Mouse (Mus musculus): ENCODE results near the gene Ppara.

Gene Ppara

GRCm38 (mm10) chr15:85728224-85728623, 6.6 kb upstream of the Ppara start:
- no peak for DNase-seq (ENCODE audit: low spot score in 2 of 2)

- DNase-seq (ENCODE audit: low spot score in 2 of 2), result no peak
These were observed 5.5 kb upstream of the Ppara start for GRCm38 (mm10) chr15:85729256-85729655.

GRCm38 (mm10) chr15:85730027-85730426, 4.8 kb upstream of the Ppara start:
- DNase-seq (ENCODE audit: low spot score in 2 of 2), result no peak

- no peak for DNase-seq (ENCODE audit: low spot score in 2 of 2)
These were observed 2.7 kb upstream of the Ppara start for GRCm38 (mm10) chr15:85731885-85732603.

GRCm38 (mm10) chr15:85732604-85732968, 2.2 kb upstream of the Ppara start:
- DNase-seq (ENCODE audit: low spot score in 2 of 2), result no peak

- DNase-seq (ENCODE audit: low spot score in 2 of 2), result no peak
These were observed 1.1 kb upstream of the Ppara start for GRCm38 (mm10) chr15:85733686-85734085.

- no peak for DNase-seq (ENCODE audit: low spot score in 2 of 2)
These were observed 635 bp upstream of the Ppara start for GRCm38 (mm10) chr15:85734148-85734547.

- peak in 1 of 2 experiments; percentile 61 for DNase-seq (ENCODE audit: low spot score in 2 of 2)
These were observed 466 bp downstream of the Ppara start for GRCm38 (mm10) chr15:85735063-85735835.

- DNase-seq (ENCODE audit: low spot score in 2 of 2), result no peak
These were observed 1.0 kb downstream of the Ppara start for GRCm38 (mm10) chr15:85735836-85736190.

- DNase-seq (ENCODE audit: low spot score in 2 of 2), result no peak
These were observed 1.7 kb downstream of the Ppara start for GRCm38 (mm10) chr15:85736506-85736905.

- DNase-seq (ENCODE audit: low spot score in 2 of 2), result no peak
These were observed 3.6 kb downstream of the Ppara start for GRCm38 (mm10) chr15:85738416-85738815.

GRCm38 (mm10) chr15:85738939-85739338, 4.2 kb downstream of the Ppara start:
- peak in 1 of 2 experiments; percentile 11 for DNase-seq (ENCODE audit: low spot score in 2 of 2)

- DNase-seq (ENCODE audit: low spot score in 2 of 2), result no peak
These were observed 7.8 kb downstream of the Ppara start for GRCm38 (mm10) chr15:85742608-85743007.

- no peak for DNase-seq (ENCODE audit: low spot score in 2 of 2)
These were observed 9.2 kb downstream of the Ppara start for GRCm38 (mm10) chr15:85743946-85744345.

GRCm38 (mm10) chr15:85746178-85746577, 11.4 kb downstream of the Ppara start:
- DNase-seq (ENCODE audit: low spot score in 2 of 2), result no peak

GRCm38 (mm10) chr15:85746671-85747070, 11.9 kb downstream of the Ppara start:
- DNase-seq (ENCODE audit: low spot score in 2 of 2), result no peak

GRCm38 (mm10) chr15:85747951-85748350, 13.2 kb downstream of the Ppara start:
- DNase-seq (ENCODE audit: low spot score in 2 of 2), result no peak

- DNase-seq (ENCODE audit: low spot score in 2 of 2), result no peak
These were observed 13.7 kb downstream of the Ppara start for GRCm38 (mm10) chr15:85748466-85748865.

GRCm38 (mm10) chr15:85749141-85749540, 14.4 kb downstream of the Ppara start:
- DNase-seq (ENCODE audit: low spot score in 2 of 2), result no peak

GRCm38 (mm10) chr15:85750115-85750514, 15.3 kb downstream of the Ppara start:
- DNase-seq (ENCODE audit: low spot score in 2 of 2), result no peak

GRCm38 (mm10) chr15:85752655-85753054, 17.9 kb downstream of the Ppara start:
- no peak for DNase-seq (ENCODE audit: low spot score in 2 of 2)

GRCm38 (mm10) chr15:85754033-85754650, 19.4 kb downstream of the Ppara start:
- no peak for DNase-seq (ENCODE audit: low spot score in 2 of 2)

- no peak for DNase-seq (ENCODE audit: low spot score in 2 of 2)
These were observed 20.4 kb downstream of the Ppara start for GRCm38 (mm10) chr15:85755214-85755613.
